Mouse (Mus musculus) MEL (cell line): ENCODE measurements around the gene Srrm3. TPM values are rescaled to one million over a fixed set of nuclear protein-coding genes. Genes with fewer than 3 reads are reported as not detected.

Experiments
- DNase-seq: peaks from one replicate; pipeline ENCODE4 v3.0.0; 2011; ENCODE audit warnings: low read depth, low spot score
- H3K27ac ChIP-seq: 2 replicates; pipeline ENCODE4 v1.5.1; 2012; ENCODE audit warnings: low read depth, mild to moderate bottlenecking, control low read depth, low read length, moderate library complexity; ENCODE audit not compliant: control insufficient read depth
- H3K27me3 ChIP-seq, 2 experiments: fragments of 150-350 bp in 1 of 2; sonication (generic) in 1 of 2; 2 replicates each; pipeline ENCODE4 v1.6.1; 2012; ENCODE audit warnings: low read length in 2 of 2, mild to moderate bottlenecking in 2 of 2, improper control_type of control experiment in 1 of 2, moderate library complexity in 1 of 2; ENCODE audit not compliant: insufficient read depth in 2 of 2, control insufficient read depth in 1 of 2
- H3K36me3 ChIP-seq, 2 experiments: 2 replicates each; pipeline ENCODE4 v1.6.1; 2012 to 2014; ENCODE audit warnings: low read length in 2 of 2, improper control_type of control experiment in 1 of 2, inconsistent platforms in 1 of 2, mild to moderate bottlenecking in 1 of 2; ENCODE audit not compliant: insufficient read depth in 2 of 2, control insufficient read depth in 1 of 2
- H3K4me1 ChIP-seq, 2 experiments: fragments of 150-350 bp in 1 of 2; sonication (generic) in 1 of 2; 2 replicates each; pipeline ENCODE4 v1.6.1; 2012; ENCODE audit warnings: low read length in 2 of 2, improper control_type of control experiment in 1 of 2, mild to moderate bottlenecking in 1 of 2; ENCODE audit not compliant: insufficient read depth in 2 of 2, control insufficient read depth in 1 of 2
- H3K4me3 ChIP-seq, 2 experiments: fragments of 150-350 bp in 1 of 2; sonication (generic) in 1 of 2; 2 replicates each; pipeline ENCODE4 v1.5.1; 2012; ENCODE audit warnings: low read depth in 2 of 2, low read length in 2 of 2, mild to moderate bottlenecking in 2 of 2, moderate library complexity in 2 of 2, control low read depth in 1 of 2, improper control_type of control experiment in 1 of 2; ENCODE audit not compliant: control insufficient read depth in 1 of 2, insufficient read depth in 1 of 2
- H3K79me2 ChIP-seq: 2 replicates; pipeline ENCODE4 v1.6.1; 2012; ENCODE audit warnings: mild to moderate bottlenecking, low read length, moderate library complexity; ENCODE audit not compliant: control insufficient read depth, poor library complexity, insufficient read depth
- H3K9ac ChIP-seq: 2 replicates; pipeline ENCODE4 v1.6.1; 2012; ENCODE audit warnings: low read depth, mild to moderate bottlenecking, control low read depth, low read length, moderate library complexity; ENCODE audit not compliant: control insufficient read depth, poor library complexity, severe bottlenecking
- H3K9me3 ChIP-seq: fragments of 150-350 bp; sonication (generic); replicated peaks from 2 replicates; pipeline ENCODE4 v1.6.1; 2012; ENCODE audit warnings: mild to moderate bottlenecking, low read length, improper control_type of control experiment, moderate library complexity; ENCODE audit not compliant: insufficient read depth
- BHLHE40 ChIP-seq: IDR thresholded peaks from 2 replicates; pipeline ENCODE4 v1.6.1; 2012; ENCODE audit warnings: low read depth, mild to moderate bottlenecking, inconsistent platforms, low read length, improper control_type of control experiment, borderline replicate concordance
- CHD1 ChIP-seq: IDR thresholded peaks from 2 replicates; pipeline ENCODE4 v1.6.1; 2012; ENCODE audit warnings: low read depth, mild to moderate bottlenecking, inconsistent platforms, low read length, improper control_type of control experiment
- CHD2 ChIP-seq: IDR thresholded peaks from 2 replicates; pipeline ENCODE4 v1.6.1; 2011; ENCODE audit warnings: low read length, improper control_type of control experiment
- CTCF ChIP-seq, 3 experiments: IDR thresholded peaks in 2 of 3; conservative IDR thresholded peaks in 1 of 3; 2 replicates each; pipeline ENCODE4 v1.5.1; 2011 to 2012; ENCODE audit warnings: low read length in 3 of 3, low read depth in 2 of 3, mild to moderate bottlenecking in 2 of 3, improper control_type of control experiment in 1 of 3, inconsistent platforms in 1 of 3, mixed read lengths in 1 of 3, moderate library complexity in 1 of 3; ENCODE audit not compliant: control insufficient read depth in 1 of 3, insufficient read depth in 1 of 3, poor library complexity in 1 of 3, severe bottlenecking in 1 of 3
- E2F4 ChIP-seq: IDR thresholded peaks from 2 replicates; pipeline ENCODE4 v1.6.1; 2011; ENCODE audit warnings: low read depth, low read length, improper control_type of control experiment, borderline replicate concordance
- ELF1 ChIP-seq: IDR thresholded peaks from 2 replicates; pipeline ENCODE4 v1.6.1; 2014; ENCODE audit warnings: low read depth, mild to moderate bottlenecking, inconsistent platforms, low read length, improper control_type of control experiment, moderate library complexity
- ETS1 ChIP-seq: IDR thresholded peaks from 2 replicates; pipeline ENCODE4 v1.6.1; 2012; ENCODE audit warnings: low read depth, mild to moderate bottlenecking, inconsistent platforms, low read length, improper control_type of control experiment, moderate library complexity
- GABPA ChIP-seq: IDR thresholded peaks from 2 replicates; pipeline ENCODE4 v1.6.1; 2012; ENCODE audit warnings: low read depth, mild to moderate bottlenecking, inconsistent platforms, low read length, improper control_type of control experiment, moderate library complexity
- JUND ChIP-seq: IDR thresholded peaks from 2 replicates; pipeline ENCODE4 v1.6.1; 2011; ENCODE audit warnings: low read depth, mild to moderate bottlenecking, improper control_type of control experiment, low read length
- KAT2A ChIP-seq: conservative IDR thresholded peaks from 2 replicates; pipeline ENCODE4 v1.6.1; 2012; ENCODE audit warnings: low read depth, low read length, improper control_type of control experiment, inconsistent platforms
- MYB ChIP-seq: IDR thresholded peaks from 2 replicates; pipeline ENCODE4 v1.6.1; 2011; ENCODE audit warnings: mild to moderate bottlenecking, low read depth, low read length, improper control_type of control experiment
- MYC ChIP-seq: IDR thresholded peaks from 2 replicates; pipeline ENCODE4 v1.6.1; 2011; ENCODE audit warnings: low read depth, mild to moderate bottlenecking, low read length, improper control_type of control experiment, moderate library complexity
- NELFE ChIP-seq: IDR thresholded peaks from 2 replicates; pipeline ENCODE4 v1.6.1; 2011; ENCODE audit warnings: low read depth, low read length, improper control_type of control experiment
- SIN3A ChIP-seq: IDR thresholded peaks from 2 replicates; pipeline ENCODE4 v1.6.1; 2012; ENCODE audit warnings: low read length, improper control_type of control experiment, inconsistent platforms
- TCF12 ChIP-seq: IDR thresholded peaks from 2 replicates; pipeline ENCODE4 v1.6.1; 2014; ENCODE audit warnings: low read depth, mild to moderate bottlenecking, inconsistent platforms, low read length, improper control_type of control experiment, moderate library complexity
- UBTF ChIP-seq: IDR thresholded peaks from 2 replicates; pipeline ENCODE4 v1.6.1; 2012; ENCODE audit warnings: low read depth, mild to moderate bottlenecking, inconsistent platforms, low read length, improper control_type of control experiment, moderate library complexity, borderline replicate concordance; ENCODE audit not compliant: insufficient read depth
- USF2 ChIP-seq, 2 experiments: IDR thresholded peaks; 2 replicates each; pipeline ENCODE4 v1.6.1; 2011 to 2012; ENCODE audit warnings: improper control_type of control experiment in 2 of 2, low read length in 2 of 2, borderline replicate concordance in 1 of 2, inconsistent platforms in 1 of 2, low read depth in 1 of 2, mild to moderate bottlenecking in 1 of 2; ENCODE audit not compliant: insufficient read depth in 1 of 2
- ZKSCAN1 ChIP-seq: IDR thresholded peaks from 2 replicates; pipeline ENCODE4 v1.6.1; 2012; ENCODE audit warnings: low read depth, mild to moderate bottlenecking, inconsistent platforms, low read length, improper control_type of control experiment, moderate library complexity
- ZMIZ1 ChIP-seq: IDR thresholded peaks from 2 replicates; pipeline ENCODE4 v1.6.1; 2012; ENCODE audit warnings: low read depth, mild to moderate bottlenecking, inconsistent platforms, low read length, improper control_type of control experiment, moderate library complexity
- polyA plus RNA-seq, 2 experiments: library from polyadenylated mRNA; stranded (reverse) in 1 of 2; unstranded in 1 of 2; fragments of >175 nt in 1 of 2; fragments of >200 nt in 1 of 2; gene quantifications; 2 replicates each; pipeline versions ENCODE4 v1.2.1 to v1.2.4; 2012; ENCODE audit warnings: low replicate concordance in 2 of 2, low read depth in 1 of 2; ENCODE audit not compliant: insufficient read length in 2 of 2, insufficient read depth in 1 of 2, missing spikeins in 1 of 2
- total RNA-seq: library from RNA; depleted of rRNA; stranded (reverse); fragments of 300-350 nt; gene quantifications from 2 replicates; pipeline ENCODE4 v1.2.3, GENCODE M21; 2012

The Srrm3 gene
- total and polyA plus RNA-seq, 3 experiments, result not detected

DNA sequence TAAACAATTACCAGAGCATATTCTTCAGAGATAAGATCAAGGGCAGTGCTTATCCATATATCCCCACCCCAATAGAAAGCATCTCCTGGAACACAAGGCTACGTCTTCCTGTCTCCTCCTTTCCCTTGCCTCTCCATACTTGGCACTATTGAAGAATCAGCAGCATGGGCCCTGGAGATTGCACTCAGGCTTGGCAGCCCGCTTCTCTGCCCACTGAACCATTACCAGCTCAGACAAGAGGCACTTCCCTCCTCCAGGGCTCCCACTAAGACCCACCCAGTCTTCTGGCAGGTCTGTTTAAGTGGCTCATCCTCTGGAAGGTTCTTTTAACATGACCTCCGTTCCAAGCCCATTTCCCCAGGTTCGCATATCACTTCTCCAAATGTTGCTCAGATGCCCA lies 30.1 kb upstream of the Srrm3 start:
- no peak for TF ChIP-seq ZKSCAN1

DNA sequence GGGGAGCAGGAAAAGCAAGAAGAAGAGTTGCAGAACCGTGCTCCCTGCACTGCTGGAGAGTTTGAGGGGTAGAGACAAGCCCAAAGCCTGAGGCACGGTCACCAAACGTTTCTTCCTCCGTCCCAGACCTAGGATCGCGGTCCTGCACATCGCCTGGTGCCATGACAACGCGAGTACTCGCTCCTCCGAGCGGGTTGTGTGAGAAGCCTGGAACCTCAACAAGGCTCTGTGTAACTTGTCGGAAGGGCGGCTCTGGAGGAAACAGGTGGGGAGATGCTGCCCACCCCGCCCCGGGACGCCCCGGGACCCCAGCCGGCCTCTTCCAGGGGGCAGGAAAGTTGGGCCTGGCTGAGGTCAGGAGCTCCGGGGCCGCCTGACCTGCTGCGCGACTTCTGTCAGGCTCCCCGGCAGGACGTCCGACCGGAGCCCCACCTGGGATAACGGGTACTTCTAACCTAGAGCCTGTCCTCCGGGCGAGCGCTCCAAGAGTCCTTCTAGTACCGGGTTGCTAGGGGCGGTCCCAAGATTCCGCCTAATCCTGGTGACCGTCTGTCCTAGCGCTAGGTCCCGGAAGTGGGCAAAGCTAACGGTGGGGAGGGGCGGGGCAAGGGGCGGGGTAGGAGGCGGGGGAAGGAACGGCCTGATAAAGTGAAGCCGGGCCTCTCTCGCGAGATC lies 28.8 kb upstream of the Srrm3 start, which contains the start of gene Styxl1:
Styxl1 (minus strand) TSS at position 590 of the 675 bp plus-strand sequence.
- peak within 1 kb of the TSS; percentile 67 for H3K27ac ChIP-seq
- no peak for TF ChIP-seq BHLHE40
- TF ChIP-seq UBTF, result 0 out of 2 replicates have a peak, but pooled peaks have one; percentile 48
- peak; percentile 44; the same call in 1 of the 2 replicates for TF ChIP-seq SIN3A
- peak; percentile 93 for TF ChIP-seq ELF1
- TF ChIP-seq ETS1, result no peak
- TF ChIP-seq GABPA, result no peak
- TF ChIP-seq CHD2, result no peak
- no peak for TF ChIP-seq MYC
- TF ChIP-seq, all 39 proteins: peak for 3
- Histone ChIP-seq H3K36me3 (peaks cover 0 to 24% of the 10 kb centered on the region in 2 experiments; a peak in 3 of 4 replicates), H3K4me3 (peak within 1 kb of the TSS; percentile 58 to 98), H3K9ac (peak within 1 kb of the TSS; percentile 94), H3K79me2 (peaks cover 40% of the 10 kb centered on the region), H3K27me3 (no peaks in the 10 kb centered on the region), H3K4me1 (peaks cover 0 to 21% of the 10 kb centered on the region in 2 experiments; a peak in 3 of 4 replicates), H3K9me3 (no peaks in the 10 kb centered on the region)
- peak; percentile 72 for DNase-seq

More for the DNA sequence above, 30.1 kb upstream of the Srrm3 start:
- Histone ChIP-seq H3K36me3 (peaks cover 0 to 33% of the 10 kb centered on the region in 2 experiments; a peak in 2 of 4 replicates), H3K4me1 (peaks cover 4 to 33% of the 10 kb centered on the region in 2 experiments), H3K9ac (no peak overlapping the region), H3K4me3 (no peak overlapping the region), H3K27ac (no peak overlapping the region), H3K79me2 (peaks cover 34% of the 10 kb centered on the region), H3K9me3 (no peaks in the 10 kb centered on the region), H3K27me3 (no peaks in the 10 kb centered on the region)
- no peak for DNase-seq

DNA sequence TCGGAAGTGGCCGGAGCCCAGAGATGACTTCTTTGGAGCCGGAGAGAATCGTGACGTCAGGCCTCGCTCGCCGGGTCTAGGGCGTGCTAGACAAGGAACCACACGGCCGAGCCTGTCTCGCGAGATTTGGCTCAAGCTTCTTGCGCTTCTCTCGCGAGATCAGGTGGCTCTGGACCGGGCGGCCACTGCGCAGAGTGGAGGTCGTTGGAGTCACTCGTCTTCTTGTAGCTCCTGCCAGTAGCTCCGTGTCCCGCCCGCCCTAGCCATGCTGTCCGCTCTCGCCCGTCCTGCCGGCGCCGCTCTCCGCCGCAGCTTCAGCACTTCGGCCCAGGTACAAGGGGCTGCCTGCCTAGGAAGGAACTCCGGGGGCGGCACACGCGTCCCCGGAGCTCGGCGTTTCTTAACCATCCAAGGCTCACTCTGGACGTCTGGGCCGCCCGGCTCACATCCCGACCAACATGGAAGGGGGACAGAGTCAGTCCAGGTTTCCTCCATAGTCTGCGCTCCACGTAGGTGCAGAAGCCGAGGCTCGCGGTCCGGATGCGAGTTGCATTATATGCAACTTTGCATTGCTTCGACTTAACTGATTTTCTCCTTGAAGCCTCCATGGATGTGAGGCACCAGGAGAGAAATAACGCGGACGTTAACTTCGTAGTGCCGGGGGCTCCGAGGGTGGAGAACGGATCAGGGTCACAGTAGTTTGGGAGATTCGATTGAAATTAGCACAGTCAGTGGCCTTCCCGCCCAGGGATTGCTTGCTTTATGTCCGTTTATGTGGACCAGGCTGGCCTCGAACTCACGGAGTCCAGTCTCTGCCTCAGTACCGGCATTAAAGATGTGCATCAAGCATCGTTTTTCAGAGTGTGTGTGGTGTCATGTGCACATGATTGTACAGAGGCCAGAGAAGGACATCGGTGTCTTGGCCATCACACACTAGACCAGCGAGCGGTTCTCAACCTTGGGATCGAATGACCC lies 27.9 kb upstream of the Srrm3 start, which contains the start of gene Mdh2:
Mdh2 (plus strand) TSS at position 10 of the 975 bp plus-strand sequence.
- DNase-seq, result peak; percentile 100
- Histone ChIP-seq H3K9me3 (no peaks in the 10 kb centered on the region), H3K79me2 (peaks cover 40% of the 10 kb centered on the region), H3K27me3 (no peaks in the 10 kb centered on the region), H3K36me3 (peaks cover 1 to 22% of the 10 kb centered on the region in 2 experiments; a peak in 3 of 4 replicates), H3K4me1 (peaks cover 0 to 19% of the 10 kb centered on the region in 2 experiments; a peak in 3 of 4 replicates), H3K4me3 (peak within 1 kb of the TSS; percentile 58 to 98), H3K9ac (peak within 1 kb of the TSS; percentile 94), H3K27ac (peak within 1 kb of the TSS; percentile 67)
- TF ChIP-seq NELFE (peak; percentile 99), MYC (0 out of 2 replicates have a peak, but pooled peaks have one; percentile 42), SIN3A (peak; percentile 76), ELF1 (no peak), USF2 (IDR thresholded peaks at IDR 0.05; ENCODE audit: borderline replicate concordance in 1 of 2, insufficient read depth in 1 of 2, low read depth in 1 of 2, low read length in 2 of 2) (no peak), TCF12 (peak; percentile 67; the same call in 1 of the 2 replicates), CTCF (IDR thresholded peaks at IDR 0.05 in 2 of 3, conservative IDR thresholded peaks at IDR 0.05 in 1 of 3; ENCODE audit: control insufficient read depth in 1 of 3, insufficient read depth in 1 of 3, low read depth in 2 of 3, low read length in 3 of 3, poor library complexity in 1 of 3, severe bottlenecking in 1 of 3) (no peak), E2F4 (no peak), UBTF (no peak), JUND (no peak), MYB (no peak), ZMIZ1 (peak; percentile 91; the same call in 1 of the 2 replicates), KAT2A (no peak), CHD1 (peak; percentile 94), BHLHE40 (no peak)
